Mouse (Mus musculus) limb, embryonic 14.5 days (tissue): ENCODE data around the gene Cabp7. TPM values are rescaled to one million over a fixed set of nuclear protein-coding genes. Genes with fewer than 3 reads are reported as not detected.

Experiments used
- ATAC-seq: fragments of 200-750 bp; cut with Nextera tagmentation; 2 replicates; pipeline ENCODE4 v1.8.0; 2017; ENCODE audit warnings: low read depth, moderate number of reproducible peaks, moderate TSS enrichment; ENCODE audit not compliant: low FRiP score
- DNase-seq: peaks from one replicate; pipeline ENCODE4 v3.0.0-alpha.2; 2015; ENCODE audit warnings: low spot score
- H3K27ac ChIP-seq: fragments of 300-500 bp; sonication (generic); replicated peaks from 2 replicates; pipeline ENCODE4 v1.5.1; 2014; ENCODE audit warnings: low read depth, mild to moderate bottlenecking, low read length, moderate library complexity, mixed read lengths
- H3K27me3 ChIP-seq: fragments of 300-500 bp; sonication (generic); 2 replicates; pipeline ENCODE4 v1.6.1; 2014; ENCODE audit warnings: low read length, mixed read lengths; ENCODE audit not compliant: control insufficient read depth, insufficient read depth
- H3K36me3 ChIP-seq: fragments of 300-500 bp; sonication (generic); 2 replicates; pipeline ENCODE4 v1.6.1; 2014; ENCODE audit warnings: mild to moderate bottlenecking, low read length, moderate library complexity, mixed read lengths; ENCODE audit not compliant: control insufficient read depth, insufficient read depth
- H3K4me1 ChIP-seq: fragments of 300-500 bp; sonication (generic); 2 replicates; pipeline ENCODE4 v1.6.1; 2014; ENCODE audit warnings: antibody characterized with exemption, low read length, mixed read lengths; ENCODE audit not compliant: control insufficient read depth, insufficient read depth
- H3K4me2 ChIP-seq: fragments of 300-500 bp; sonication (generic); replicated peaks from 2 replicates; pipeline ENCODE4 v1.6.1; 2014; ENCODE audit warnings: low read depth, mild to moderate bottlenecking, low read length, moderate library complexity; ENCODE audit not compliant: severe bottlenecking
- H3K4me3 ChIP-seq: fragments of 300-500 bp; sonication (generic); replicated peaks from 2 replicates; pipeline ENCODE4 v1.5.1; 2014; ENCODE audit warnings: low read length
- H3K9ac ChIP-seq: fragments of 300-500 bp; sonication (generic); 2 replicates; pipeline ENCODE4 v1.6.1; 2014; ENCODE audit warnings: mild to moderate bottlenecking, low read depth, low read length, moderate library complexity; ENCODE audit not compliant: severe bottlenecking
- H3K9me3 ChIP-seq: fragments of 300-500 bp; sonication (generic); 2 replicates; pipeline ENCODE4 v1.6.1; 2016; ENCODE audit warnings: low read length; ENCODE audit not compliant: control insufficient read depth
- POLR2A ChIP-seq: fragments of 200-500 bp; IDR thresholded peaks from 2 replicates; pipeline ENCODE4 v1.8.0; 2012; ENCODE audit warnings: inconsistent platforms, mild to moderate bottlenecking, moderate library complexity, borderline replicate concordance; ENCODE audit not compliant: insufficient read depth, insufficient read length; ENCODE audit errors: extremely low read depth
- WGBS: fragments of 180-500 bp; shearing (Covaris S2); extraction: QIAGEN DNeasy Blood & Tissue Kit; methylation state at CpG from one replicate; pipeline ENCODE4 v1.1.7; 2014; 5-methylcytosine and 5-hydroxymethylcytosine counted together
- polyA plus RNA-seq, 2 experiments: library from polyadenylated mRNA; depleted of rRNA in 1 of 2; stranded (reverse) in 1 of 2; unstranded in 1 of 2; fragments of >200 nt; fragmentation: Nextera tagmentation in 1 of 2; extraction: Ambion mirVana in 1 of 2; gene quantifications; 2 replicates each; pipeline versions ENCODE4 v1.2.1 to v1.2.3; 2012 to 2014

Gene Cabp7
- 0.10 and 0.14 TPM in 2 replicates for polyA plus RNA-seq (2012; rRNA removed)
- polyA plus RNA-seq (2014; fragmentation: Nextera tagmentation; extraction: Ambion mirVana), result 0.12 and 0.17 TPM in 2 replicates

- H3K27me3 ChIP-seq, result peaks cover 66% of the 10 kb centered on the region
- no peaks in the 10 kb centered on the region for H3K36me3 ChIP-seq
- DNase-seq, result no peak
- H3K4me1 ChIP-seq, result peaks cover 5% of the 10 kb centered on the region; the same call in 1 of the 2 replicates
- peak within 1 kb of the TSS; percentile 31; the same call in 1 of the 2 replicates for H3K9ac ChIP-seq
- WGBS, result 0% methylated on average over 1 of the region's 73 CpGs
- H3K27ac ChIP-seq, result no peak within 1 kb of the TSS
- no peak for ATAC-seq
- no peak for TF ChIP-seq POLR2A
- H3K4me3 ChIP-seq, result peak within 1 kb of the TSS; percentile 47
- peak within 1 kb of the TSS; percentile 95 for H3K4me2 ChIP-seq
- H3K9me3 ChIP-seq, result no peaks in the 10 kb centered on the region
These were observed at the start of gene Cabp7 for GRCm38 (mm10) chr11:4746733-4747132. Gene Cabp7, minus strand, starts transcription at chr11:4746778.

- Histone ChIP-seq H3K4me1 (no peaks in the 10 kb centered on the region), H3K36me3 (peaks cover 56% of the 10 kb centered on the region), H3K4me3 (no peak overlapping the region), H3K9me3 (no peaks in the 10 kb centered on the region), H3K27me3 (no peaks in the 10 kb centered on the region), H3K4me2 (no peak overlapping the region), H3K27ac (no peak overlapping the region), H3K9ac (no peak overlapping the region)
- WGBS, result 6% methylated on average over 3 of the region's 3 CpGs
- DNase-seq, result no peak
- no peak for ATAC-seq
- no peak for TF ChIP-seq POLR2A
These were observed 46.4 kb upstream of the Cabp7 start for GRCm38 (mm10) chr11:4793006-4793405.

- Histone ChIP-seq H3K27ac (no peak overlapping the region), H3K27me3 (no peaks in the 10 kb centered on the region), H3K4me2 (no peak overlapping the region), H3K4me1 (no peaks in the 10 kb centered on the region), H3K4me3 (no peak overlapping the region), H3K9ac (no peak overlapping the region), H3K36me3 (peaks cover 66% of the 10 kb centered on the region), H3K9me3 (no peaks in the 10 kb centered on the region)
- TF ChIP-seq POLR2A, result no peak
- WGBS, result 70% methylated on average over 6 of the region's 6 CpGs
- ATAC-seq, result no peak
- DNase-seq, result no peak
These were observed 45.0 kb upstream of the Cabp7 start for GRCm38 (mm10) chr11:4791549-4791948.

GRCm38 (mm10) chr11:4789691-4790090 lies 43.1 kb upstream of the Cabp7 start:
- Histone ChIP-seq H3K4me3 (no peak overlapping the region), H3K36me3 (peaks cover 78% of the 10 kb centered on the region), H3K4me1 (no peaks in the 10 kb centered on the region), H3K9me3 (no peaks in the 10 kb centered on the region), H3K4me2 (no peak overlapping the region), H3K9ac (no peak overlapping the region), H3K27me3 (no peaks in the 10 kb centered on the region), H3K27ac (no peak overlapping the region)
- DNase-seq (no peak), ATAC-seq (no peak)
- WGBS, result 96% methylated on average over 5 of the region's 5 CpGs
- no peak for TF ChIP-seq POLR2A

GRCm38 (mm10) chr11:4784629-4785142 lies 38.1 kb upstream of the Cabp7 start:
- Histone ChIP-seq H3K4me3 (no peak overlapping the region), H3K36me3 (peaks cover 86% of the 10 kb centered on the region)
- 74% methylated on average over 5 of the region's 5 CpGs for WGBS

More at GRCm38 (mm10) chr11:4784629-4785142, 38.1 kb upstream of the Cabp7 start:
- H3K27me3 ChIP-seq, result no peaks in the 10 kb centered on the region
- no peaks in the 10 kb centered on the region for H3K9me3 ChIP-seq
- no peak overlapping the region for H3K27ac ChIP-seq
- ATAC-seq, result no peak
- TF ChIP-seq POLR2A, result no peak
- H3K4me2 ChIP-seq, result no peak overlapping the region
- no peak overlapping the region for H3K9ac ChIP-seq
- no peaks in the 10 kb centered on the region for H3K4me1 ChIP-seq
- no peak for DNase-seq
